In the genomic region with DNA sequence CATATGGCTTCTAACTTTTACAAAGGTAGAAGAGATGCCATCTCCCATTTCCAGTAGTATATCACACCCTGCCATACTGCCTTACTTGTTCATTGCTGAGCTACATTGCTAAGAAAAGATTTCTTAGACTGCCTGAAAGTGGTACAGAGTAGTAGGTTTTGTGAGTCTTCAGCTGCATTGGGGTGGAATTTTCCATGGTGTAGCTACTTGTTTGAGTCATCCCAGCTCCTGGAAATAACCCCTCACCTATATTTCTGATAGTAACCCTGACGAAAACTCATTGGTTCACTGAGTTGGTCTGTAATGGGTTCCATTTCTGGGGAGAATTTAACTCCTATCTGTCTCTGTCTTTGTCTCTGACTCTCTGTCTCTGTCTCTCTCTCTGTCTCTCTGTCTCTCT, we compare ENCODE assay signal across 15 mouse cellular contexts. TPM values are rescaled to one million over a fixed set of nuclear protein-coding genes. Genes with fewer than 3 reads are reported as not detected.
DNase-seq lines count a peak whose midpoint lies in the region; TF ChIP-seq lines count a peak whose summit lies in the region.
"Had no signal": no experiment of that assay in that cellular context is flagged by ENCODE, and none has a peak within 500 bp of the region (broad histone marks: within the 10 kb centered on the region; RNA-seq: fewer than 3 reads in every experiment).

No protein-coding gene starts in this region.

- no peak overlapping the region for H3K27ac ChIP-seq in CH12.LX (ENCODE audit: insufficient read depth, low read depth)

- TF ChIP-seq CTCF in CH12.LX (conservative IDR thresholded peaks at IDR 0.05 in 1 of 2, IDR thresholded peaks at IDR 0.05 in 1 of 2; ENCODE audit: low read depth in 2 of 2, low read length in 2 of 2): no peak

- in situ Hi-C loops in CH12.LX (cut with MboI; ENCODE audit: low pct_ligation_motif_present, low pct_unique_long_range_greater_than_20kb, low sequenced_read_pairs): no loop called here

- H3K4me2 ChIP-seq in CH12.LX (ENCODE audit: insufficient read depth, low read depth, poor library complexity, severe bottlenecking): no peak overlapping the region

- H3K27me3 ChIP-seq in CH12.LX (replicated peaks): no peaks in the 10 kb centered on the region

- dilution Hi-C loops in CH12.LX (cut with MboI; ENCODE audit: extremely low pct_ligation_motif_present, extremely low pct_unique_long_range_greater_than_20kb, low sequenced_read_pairs): no loop called here

- H3K36me3 ChIP-seq in CH12.LX (replicated peaks in 1 of 2; ENCODE audit: control insufficient read depth in 1 of 2, insufficient read depth in 1 of 2, low read length in 1 of 2): no peaks in the 10 kb centered on the region
- H3K36me3 ChIP-seq: G1E had no signal

- TF ChIP-seq EP300 in CH12.LX (IDR thresholded peaks at IDR 0.05; ENCODE audit: low read length): peak; percentile 96

- peaks cover 12 to 13% of the 10 kb centered on the region in 2 experiments; a peak in 2 of 4 replicates for H3K4me1 ChIP-seq in CH12.LX (ENCODE audit: control insufficient read depth in 1 of 2, insufficient read depth in 2 of 2)

- H3K9me3 ChIP-seq in CH12.LX (replicated peaks; ENCODE audit: low read length): no peaks in the 10 kb centered on the region
- H3K9me3 ChIP-seq: G1E had no signal

- no peaks in the 10 kb centered on the region for H3K79me2 ChIP-seq in CH12.LX (replicated peaks; ENCODE audit: control insufficient read depth, extremely low read depth, insufficient read depth, poor library complexity, severe bottlenecking)

- no peak for TF ChIP-seq POLR2A in CH12.LX (IDR thresholded peaks at IDR 0.05; ENCODE audit: low read depth, low read length)

- H3K4me3 ChIP-seq in CH12.LX (replicated peaks in 1 of 3; ENCODE audit: low read depth in 2 of 3, low read length in 2 of 3, poor library complexity in 1 of 3): no peak overlapping the region

- no peak; the same call in 1 of the 2 replicates for TF ChIP-seq RAD21 in CH12.LX (IDR thresholded peaks at IDR 0.05; ENCODE audit: low read depth, low read length)

- no peak overlapping the region for H3K9ac ChIP-seq in CH12.LX (ENCODE audit: insufficient read depth, low read depth)

- peak; percentile 45 for DNase-seq in CH12.LX (ENCODE audit: extremely low read depth)
- DNase-seq in layer of hippocampus, postnatal 10 days (ENCODE audit: low spot score in 2 of 2): no peak
- DNase-seq: adrenal gland, adult 2 months; adrenal gland, adult 8-10 months; adrenal gland, postnatal 10 days; adrenal gland, postnatal 14 days; adrenal gland, postnatal 25 days; adrenal gland, postnatal 36 days; B cell, adult 2 months; cerebellum, adult 11 months; cerebellum, adult 11-12 months; cerebellum, adult 18-20 months; cerebellum, adult 2 months; cerebellum, adult 8-10 months had no signal

TF ChIP-seq in CH12.LX, 34 proteins besides CTCF, POLR2A, EP300 and RAD21:
- no peak for TF ChIP-seq ZC3H11A (IDR thresholded peaks at IDR 0.05; ENCODE audit: low read depth, low read length)
- no peak for TF ChIP-seq NRF1 (IDR thresholded peaks at IDR 0.05; ENCODE audit: low read depth, low read length)
- TF ChIP-seq ZMIZ1 (IDR thresholded peaks at IDR 0.05; ENCODE audit: low read depth, low read length): no peak
- peak; percentile 61; the same call in 1 of the 2 replicates for TF ChIP-seq MEF2A (IDR thresholded peaks at IDR 0.05; ENCODE audit: borderline replicate concordance, low read depth, low read length)
- TF ChIP-seq SMC3 (IDR thresholded peaks at IDR 0.05; ENCODE audit: low read depth, low read length): no peak
- no peak for TF ChIP-seq TBP (conservative IDR thresholded peaks at IDR 0.05; ENCODE audit: low read depth, low read length)
- TF ChIP-seq MXI1 (IDR thresholded peaks at IDR 0.05; ENCODE audit: low read depth, low read length): no peak
- no peak for TF ChIP-seq HCFC1 (IDR thresholded peaks at IDR 0.05; ENCODE audit: low read depth, low read length)
- no peak for TF ChIP-seq MAX (IDR thresholded peaks at IDR 0.05; ENCODE audit: low read length)
- no peak for TF ChIP-seq NELFE (IDR thresholded peaks at IDR 0.05; ENCODE audit: low read depth, low read length)
- TF ChIP-seq RCOR1 (conservative IDR thresholded peaks at IDR 0.05; ENCODE audit: low read depth, low read length): no peak
- no peak for TF ChIP-seq CHD2 (IDR thresholded peaks at IDR 0.05; ENCODE audit: low read length)
- TF ChIP-seq UBTF (IDR thresholded peaks at IDR 0.05; ENCODE audit: low read depth, low read length): no peak
- TF ChIP-seq ZKSCAN1 (IDR thresholded peaks at IDR 0.05; ENCODE audit: borderline replicate concordance, low read depth, low read length): no peak
- no peak for TF ChIP-seq BHLHE40 (IDR thresholded peaks at IDR 0.05; ENCODE audit: low read depth, low read length)
- TF ChIP-seq JUN (IDR thresholded peaks at IDR 0.05; ENCODE audit: insufficient read depth, low read depth, low read length): peak; percentile 80
- no peak for TF ChIP-seq MAZ (IDR thresholded peaks at IDR 0.05; ENCODE audit: low read depth, low read length)
- no peak for TF ChIP-seq ZNF384 (IDR thresholded peaks at IDR 0.05; ENCODE audit: low read depth, low read length)
- peak; percentile 29; the same call in 1 of the 2 replicates for TF ChIP-seq ETS1 (conservative IDR thresholded peaks at IDR 0.05; ENCODE audit: low read depth, low read length)
- TF ChIP-seq MAFK (IDR thresholded peaks at IDR 0.05; ENCODE audit: insufficient replicate concordance, low read length): no peak
- no peak for TF ChIP-seq MYC (IDR thresholded peaks at IDR 0.05; ENCODE audit: low read depth, low read length)
- no peak for TF ChIP-seq PAX5 (IDR thresholded peaks at IDR 0.05; ENCODE audit: low read length)
- no peak for TF ChIP-seq POLR2AphosphoS2 (IDR thresholded peaks at IDR 0.05; ENCODE audit: low read depth, low read length)
- TF ChIP-seq USF1 (IDR thresholded peaks at IDR 0.05; ENCODE audit: low read depth, low read length): no peak
- no peak for TF ChIP-seq SIN3A (IDR thresholded peaks at IDR 0.05; ENCODE audit: low read length)
- TF ChIP-seq JUND (conservative IDR thresholded peaks at IDR 0.05; ENCODE audit: low read depth, low read length): peak; percentile 92
- no peak for TF ChIP-seq ELF1 (IDR thresholded peaks at IDR 0.05; ENCODE audit: low read depth, low read length)
- peak; percentile 95 for TF ChIP-seq IRF4 (IDR thresholded peaks at IDR 0.05; ENCODE audit: low read depth, low read length)
- TF ChIP-seq TCF12 (IDR thresholded peaks at IDR 0.05; ENCODE audit: low read depth, low read length): no peak
- TF ChIP-seq USF2 (conservative IDR thresholded peaks at IDR 0.05; ENCODE audit: low read depth, low read length): no peak

RNA-seq across cellular contexts. Expression of a gene that starts 46.9 kb away (rescaled TPM):
- 7.3 and 7.7 TPM in 2 replicates for total RNA-seq in CH12.LX (2012; rRNA removed)
- 5.9 and 6.6 TPM in 2 replicates for total RNA-seq in CH12.LX (2014; rRNA removed)
- 13.9 and 15.6 TPM in 2 replicates for polyA plus RNA-seq in CH12.LX (2012; ENCODE audit: insufficient read length, low read depth)
- total RNA-seq in layer of hippocampus, postnatal 10 days (2021): 10 to 100 TPM; 18.4 to 19.7 TPM
